Mouse (Mus musculus) erythroblast, embryonic 14.5 days (primary cell): ENCODE measurements around the gene Smim20.

Experiments used
- GATA1 ChIP-seq: IDR thresholded peaks from 2 replicates; pipeline ENCODE4 v1.6.1; 2012; ENCODE audit warnings: low read length, inconsistent platforms, mixed read lengths
- TAL1 ChIP-seq: IDR thresholded peaks from 3 replicates; pipeline ENCODE4 v1.6.1; 2012; ENCODE audit warnings: low read length, inconsistent platforms, mixed read lengths

- TF ChIP-seq GATA1 = no peak
- no peak for TF ChIP-seq TAL1
Measured at GRCm38 (mm10) chr5:53266181-53266580, 702 bp upstream of the Smim20 start.
